Mouse (Mus musculus) urinary bladder, adult 18-20 months (tissue): ENCODE results near the gene Phf14.
"Not testable (repeated sequence)": the region's sequence is repeated elsewhere in the genome, so short reads cannot be mapped to it uniquely, and the experiment has no call there.

Experiments
- DNase-seq, 2 experiments: peaks; one replicate each; pipeline ENCODE4 v3.0.0; 2022; ENCODE audit warnings: low spot score in 2 of 2, mixed read lengths in 2 of 2

The Phf14 gene

DNA sequence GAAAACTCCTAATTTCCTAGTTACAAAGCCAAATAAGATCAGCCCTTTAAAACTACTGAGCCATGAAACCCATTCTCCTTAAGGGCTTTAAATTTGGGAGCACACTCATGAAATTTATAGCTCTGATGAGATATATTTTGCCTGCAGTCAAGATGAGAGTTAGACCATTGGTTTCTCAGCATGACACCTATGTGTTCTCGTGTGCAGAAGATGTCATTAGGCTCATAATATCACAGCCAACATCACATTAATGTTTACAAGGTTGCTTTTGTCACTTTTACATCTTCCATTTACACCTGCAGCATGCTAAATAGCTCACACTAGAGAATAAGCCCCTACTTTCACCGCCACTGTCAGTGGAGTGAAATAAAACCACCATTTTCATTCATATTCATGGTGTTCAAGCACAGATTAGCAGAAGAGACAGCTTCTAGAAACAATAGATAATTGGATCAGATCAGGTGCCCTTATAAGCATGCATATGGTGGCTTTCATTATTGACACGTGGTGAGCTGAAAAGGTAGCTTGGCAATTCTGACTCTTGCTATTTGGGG lies 181.9 kb downstream of the Phf14 start:
- no peak for DNase-seq

DNA sequence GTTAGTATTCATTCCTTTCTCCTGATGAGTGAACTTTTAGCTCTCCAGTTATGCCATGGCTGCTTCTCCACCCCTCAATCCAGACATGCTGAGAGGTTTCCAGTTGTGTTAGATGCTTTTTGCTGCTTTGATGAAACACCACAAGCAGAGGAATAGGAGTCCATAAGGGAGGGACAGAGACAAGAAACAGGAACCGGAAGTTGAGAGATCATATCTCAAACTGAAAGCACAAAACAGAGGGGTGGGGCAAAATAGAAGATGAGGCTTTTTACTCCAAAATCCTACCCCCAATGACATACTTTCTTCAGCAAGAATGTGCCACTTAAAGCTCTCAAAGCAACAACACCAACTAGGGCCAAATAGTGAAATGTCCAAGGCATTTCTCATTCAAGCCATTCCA lies 188.1 kb downstream of the Phf14 start:
- no peak for DNase-seq

DNA sequence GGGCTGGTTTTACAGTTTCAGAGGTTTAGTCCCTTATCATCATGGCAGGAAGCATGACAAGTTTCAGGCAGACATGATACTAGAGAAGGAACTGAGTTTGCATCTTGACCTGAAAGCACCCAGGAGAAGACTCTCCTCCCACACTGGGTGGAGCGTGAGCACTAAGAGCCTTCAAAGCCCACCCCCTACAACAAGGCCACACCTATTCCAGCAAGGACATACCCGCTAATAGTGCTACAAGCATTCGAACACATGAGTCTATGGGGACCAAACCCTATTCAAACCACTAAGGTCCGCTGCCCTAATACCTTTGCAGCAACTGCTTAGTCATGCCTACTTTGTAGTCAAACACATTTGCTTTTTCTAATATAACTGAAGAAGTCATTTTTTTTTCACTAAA lies 189.5 kb downstream of the Phf14 start:
- no peak for DNase-seq

DNA sequence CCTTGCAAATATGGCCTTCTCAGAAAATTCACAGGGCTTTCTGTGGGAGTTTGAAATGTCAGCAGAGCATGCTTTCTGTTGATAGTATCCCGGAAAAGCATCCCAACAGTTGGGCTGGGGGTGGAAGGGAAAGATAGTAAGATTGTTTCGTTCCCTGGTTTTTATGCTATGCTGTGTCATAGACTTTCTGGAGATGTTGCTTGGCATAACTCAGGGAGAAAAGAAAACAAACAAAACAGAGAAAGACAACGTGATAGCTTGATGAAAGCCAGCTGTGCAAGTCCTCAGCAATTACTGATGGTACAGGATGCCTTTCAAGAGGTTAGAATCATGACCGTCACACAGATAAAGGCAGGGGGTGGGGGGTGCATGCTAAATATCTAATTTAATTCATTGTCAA lies 197.5 kb downstream of the Phf14 start:
- no peak for DNase-seq

DNA sequence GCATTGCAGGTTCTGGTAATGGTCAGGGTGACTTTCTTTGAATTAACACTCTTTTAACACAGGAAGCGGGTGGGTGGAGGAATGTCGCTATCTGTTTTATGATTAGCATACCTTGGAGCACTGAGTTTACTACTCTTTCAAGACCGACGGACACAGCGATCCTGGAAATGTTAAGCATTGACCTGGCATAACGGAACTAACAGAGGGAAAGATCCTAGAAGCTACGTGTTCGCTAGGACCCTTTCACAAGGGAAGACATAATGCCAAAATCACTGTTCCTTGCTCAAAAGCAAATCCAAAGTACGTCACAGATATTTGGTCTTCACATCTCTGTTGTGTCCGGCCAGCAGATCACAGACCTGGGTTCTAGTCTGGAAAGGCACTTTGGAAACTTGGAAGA lies 199.7 kb downstream of the Phf14 start:
- no peak for DNase-seq

DNA sequence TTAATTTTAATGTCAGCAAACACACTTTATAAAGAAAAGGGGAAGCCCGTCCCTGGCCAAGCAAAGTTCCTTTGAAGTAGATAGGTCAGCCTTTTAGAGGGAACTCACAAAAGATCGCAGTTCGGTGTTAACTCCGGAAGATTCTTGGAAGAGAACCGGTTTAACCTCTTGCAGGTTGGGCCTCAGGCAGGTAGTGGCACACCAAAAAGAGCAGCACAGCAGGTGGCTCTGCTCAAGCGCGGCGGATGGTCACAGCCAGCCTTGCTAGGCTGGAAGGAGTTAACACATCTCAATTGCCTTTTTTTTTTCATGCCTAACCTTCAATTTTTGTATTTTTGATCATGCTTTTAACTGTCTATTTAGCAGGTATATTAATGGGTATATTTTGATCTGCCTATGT lies 200.2 kb downstream of the Phf14 start:
- DNase-seq = no peak

DNA sequence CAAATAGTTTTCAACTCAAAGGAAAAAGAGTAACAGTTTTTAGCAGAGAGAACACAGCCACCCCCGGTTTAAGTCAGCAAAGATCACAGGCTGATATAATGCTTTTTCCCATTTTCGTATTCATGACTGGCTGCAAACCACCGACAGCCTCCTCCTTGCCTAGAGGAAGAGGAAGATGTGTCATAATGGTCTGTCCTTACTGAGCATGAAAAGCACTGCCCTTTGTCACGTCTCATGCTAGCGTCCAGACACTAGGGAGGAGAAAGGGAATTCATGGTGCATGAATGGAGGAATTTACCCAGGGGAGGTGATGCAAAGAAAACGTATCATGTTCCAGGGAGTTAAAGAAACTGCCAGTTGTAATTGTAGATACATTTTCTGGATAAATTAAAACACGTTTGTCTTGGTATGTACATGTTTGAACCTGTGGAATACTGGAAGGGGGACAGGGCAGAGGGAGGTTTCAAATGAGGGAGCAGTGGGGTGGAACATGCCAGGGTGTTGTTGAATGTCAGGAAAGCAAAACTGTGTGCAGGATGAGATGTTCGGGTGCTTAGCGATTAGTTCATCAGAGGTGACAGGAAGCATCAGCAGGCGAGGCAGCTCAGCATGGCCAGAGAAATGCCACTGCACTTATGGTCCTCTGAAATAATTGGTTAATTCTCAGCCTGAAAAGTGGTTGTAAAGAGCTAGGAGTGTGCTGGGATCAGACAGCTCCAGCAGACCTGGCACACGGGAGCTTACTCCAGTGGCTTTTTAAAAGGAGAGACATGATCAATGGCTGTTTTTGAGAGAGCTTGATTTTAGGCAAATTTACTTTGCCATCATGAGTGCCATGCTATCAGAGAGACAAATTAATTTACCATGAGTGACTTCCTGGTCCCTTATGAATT lies 209.6 kb downstream of the Phf14 start:
- DNase-seq = no peak

DNA sequence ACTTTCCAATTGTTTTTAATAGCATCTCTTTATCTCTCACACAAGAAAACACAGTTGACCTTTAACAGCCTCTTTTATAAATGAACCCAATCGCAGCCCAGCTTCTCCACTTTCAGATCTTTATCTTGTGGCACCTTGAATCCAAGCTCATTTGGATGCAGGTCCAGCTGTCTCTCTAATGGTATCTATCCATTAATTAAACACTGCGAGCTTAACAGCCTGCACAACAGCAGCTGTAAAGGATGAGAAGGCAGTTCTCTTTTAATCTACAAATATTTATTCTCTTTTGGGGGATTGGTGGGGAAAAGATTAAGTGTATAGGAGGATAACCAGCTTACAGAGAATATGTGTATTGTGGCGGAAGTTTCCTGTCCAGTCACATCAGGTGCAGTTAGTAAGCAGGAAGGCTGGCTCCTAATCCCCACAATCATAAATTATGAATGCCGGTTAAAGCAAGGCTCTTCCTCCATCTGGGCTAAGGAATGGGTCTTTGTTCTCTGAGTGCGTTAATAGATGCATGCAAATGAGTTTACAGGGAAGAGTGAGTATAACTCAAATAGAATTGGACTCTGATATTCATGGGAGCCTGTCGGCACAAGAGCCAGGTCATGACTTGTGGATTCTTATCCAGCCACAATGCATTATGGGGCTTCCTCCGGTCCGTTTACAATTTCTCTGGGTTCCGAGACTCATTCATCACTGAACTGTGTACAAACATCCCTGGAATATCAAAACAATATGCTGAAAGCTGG lies 210.4 kb downstream of the Phf14 start:
- DNase-seq = no peak

DNA sequence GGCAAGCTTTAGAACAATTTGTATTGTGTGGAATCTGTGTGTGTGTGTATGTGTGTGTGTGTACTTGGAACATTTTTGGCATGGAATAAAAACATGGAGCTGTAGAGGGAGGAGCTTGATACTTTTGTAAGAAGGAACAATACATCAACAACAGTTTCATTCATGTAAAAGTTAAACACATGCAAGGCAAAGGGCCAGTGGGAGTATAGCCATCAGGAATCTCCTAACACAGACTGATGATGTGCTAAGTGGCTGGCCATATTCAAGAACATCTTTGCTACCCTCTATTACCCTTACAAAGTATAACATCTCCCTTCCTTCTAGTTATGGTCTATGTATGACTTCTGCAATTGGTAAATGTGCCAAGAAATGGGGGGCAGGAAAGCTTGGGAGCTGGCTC lies 215.2 kb downstream of the Phf14 start:
- no peak for DNase-seq

DNA sequence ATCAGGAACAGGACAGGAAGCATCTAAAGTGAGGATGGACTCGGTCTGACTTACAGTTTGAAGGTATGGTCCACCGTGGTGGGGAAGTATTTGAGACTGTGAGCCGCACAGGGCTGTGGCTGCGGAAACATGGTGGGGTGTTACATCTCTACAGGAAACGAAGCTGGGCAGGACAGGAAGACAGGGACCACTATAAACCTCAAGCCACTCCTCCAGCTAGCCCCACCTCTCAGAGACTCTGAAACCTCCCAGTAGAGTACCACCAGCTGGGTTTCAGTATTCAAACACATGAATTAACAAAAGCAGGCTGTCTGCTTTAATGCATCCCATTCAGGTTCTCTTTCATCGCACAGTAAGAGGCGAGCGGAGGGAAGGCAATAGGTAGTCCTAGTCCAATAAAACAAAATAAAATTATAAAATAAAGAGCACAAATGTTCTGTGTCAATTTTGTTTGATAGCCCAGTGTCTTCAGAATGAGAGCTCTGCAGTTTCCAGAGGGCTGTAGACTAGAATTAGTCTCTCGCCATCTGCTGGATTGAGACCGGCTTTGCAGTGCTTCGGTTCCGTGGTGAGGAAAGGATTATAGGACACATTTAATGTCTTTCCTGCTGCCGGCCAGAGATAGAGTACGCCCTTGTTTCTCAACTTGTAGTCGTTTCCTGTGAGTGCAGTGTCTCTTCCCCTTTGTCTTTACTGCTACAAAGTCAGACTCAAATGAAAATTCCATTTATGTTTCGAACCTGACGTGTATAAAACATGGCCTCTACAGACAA lies 217.6 kb downstream of the Phf14 start:
- peak; percentile 4 to 5 for DNase-seq

DNA sequence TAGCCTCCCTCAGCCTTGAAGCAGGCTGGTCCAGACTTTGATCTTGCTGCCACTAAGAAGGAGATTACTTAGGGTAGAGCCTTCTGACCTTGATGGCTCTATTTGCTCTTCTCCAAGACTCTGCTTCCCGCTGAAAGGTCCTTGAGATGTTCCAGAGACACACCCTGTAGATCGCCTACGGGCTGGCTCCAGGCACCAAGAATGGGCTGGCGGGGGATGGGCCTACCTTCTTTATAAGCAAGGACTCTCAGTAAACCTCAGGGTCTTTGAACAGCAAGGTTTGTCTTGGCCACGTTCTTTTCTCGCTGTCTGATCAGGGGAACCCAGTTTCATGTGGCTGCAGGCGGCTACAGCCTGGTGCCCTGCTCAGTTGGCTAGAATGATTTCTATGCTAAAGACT lies 219.0 kb downstream of the Phf14 start:
- not testable (repeated sequence) for DNase-seq

DNA sequence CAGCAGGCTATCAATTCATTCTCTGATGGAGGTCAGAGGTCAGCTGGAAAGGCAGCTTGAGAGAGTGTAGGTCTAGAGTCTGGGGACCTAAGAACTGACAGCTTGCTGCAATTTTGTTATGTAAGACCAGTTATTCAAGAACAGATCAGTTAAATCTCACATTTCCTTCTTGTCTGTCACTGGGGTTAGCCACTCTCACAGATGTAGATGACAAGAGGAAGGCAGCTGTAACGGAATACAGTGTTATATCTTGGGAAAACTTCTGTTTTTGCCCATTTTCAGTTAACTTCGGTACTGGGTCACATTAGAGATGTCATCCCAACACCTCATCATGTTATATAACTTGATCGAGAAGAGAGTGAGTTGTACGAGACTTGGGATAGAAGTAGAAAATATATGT lies 219.7 kb downstream of the Phf14 start:
- no peak for DNase-seq
